Comparison of ENCODE assay signal across 16 mouse cellular contexts in the genomic region with DNA sequence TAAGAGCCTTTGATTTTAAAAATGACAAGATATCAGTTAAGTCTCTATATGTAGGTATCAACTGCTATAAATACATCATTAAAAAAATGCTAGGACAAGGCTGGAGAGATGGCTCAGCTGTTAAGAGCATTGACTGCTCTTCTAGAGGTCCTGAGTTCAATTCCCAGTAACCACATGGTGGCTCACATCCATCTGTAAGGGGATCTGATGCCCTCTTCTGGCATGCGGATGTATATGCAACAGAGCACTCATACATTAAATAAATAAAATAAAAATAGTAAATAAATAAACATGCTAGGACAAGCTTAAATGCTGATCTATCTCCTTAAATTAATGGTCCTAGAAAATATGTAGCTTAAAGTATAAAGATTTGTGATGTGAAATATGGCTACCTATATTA. TPM values are rescaled to one million over a fixed set of nuclear protein-coding genes. Genes with fewer than 3 reads are reported as not detected.
A peak's percentile ranks its signal among the peaks of the same experiment; 100 is the strongest.
DNase-seq lines count a peak whose midpoint lies in the region; ATAC-seq and TF ChIP-seq lines count a peak whose summit lies in the region.
"Had no signal": no experiment of that assay in that cellular context is flagged by ENCODE, and none has a peak within 500 bp of the region (broad histone marks: within the 10 kb centered on the region; RNA-seq: fewer than 3 reads in every experiment).

No protein-coding gene starts in this region.

- no peaks in the 10 kb centered on the region for H3K79me2 ChIP-seq in CH12.LX (replicated peaks; ENCODE audit: control insufficient read depth, extremely low read depth, insufficient read depth, poor library complexity, severe bottlenecking)

- H3K9ac ChIP-seq in liver, embryonic 14.5 days (replicated peaks): no peak overlapping the region
- no peak overlapping the region for H3K9ac ChIP-seq in CH12.LX (ENCODE audit: insufficient read depth, low read depth)
- H3K9ac ChIP-seq: embryonic facial prominence, embryonic 12.5 days had no signal

- H3K4me2 ChIP-seq in liver, embryonic 14.5 days (ENCODE audit: low read depth): no peak overlapping the region
- H3K4me2 ChIP-seq in CH12.LX (ENCODE audit: insufficient read depth, low read depth, poor library complexity, severe bottlenecking): no peak overlapping the region
- H3K4me2 ChIP-seq: embryonic facial prominence, embryonic 12.5 days had no signal

- no peak for TF ChIP-seq RAD21 in CH12.LX (IDR thresholded peaks at IDR 0.05; ENCODE audit: low read depth, low read length)

- in situ Hi-C loops in CH12.LX (cut with MboI; ENCODE audit: low pct_ligation_motif_present, low pct_unique_long_range_greater_than_20kb, low sequenced_read_pairs): no loop called here

- no peaks in the 10 kb centered on the region for H3K36me3 ChIP-seq in liver, embryonic 14.5 days (replicated peaks; ENCODE audit: control insufficient read depth, insufficient read depth, low read depth)
- peaks cover 2 to 44% of the 10 kb centered on the region in 2 experiments for H3K36me3 ChIP-seq in CH12.LX (replicated peaks in 1 of 2; ENCODE audit: control insufficient read depth in 1 of 2, insufficient read depth in 1 of 2, low read length in 1 of 2)

- no peak for TF ChIP-seq POLR2A in cerebellum, adult 2 months (IDR thresholded peaks at IDR 0.05; ENCODE audit: borderline replicate concordance, insufficient read depth, low read length)
- no peak for TF ChIP-seq POLR2A in CH12.LX (IDR thresholded peaks at IDR 0.05; ENCODE audit: low read depth, low read length)

- no peak overlapping the region for H3K4me3 ChIP-seq in cerebellum, adult 2 months (replicated peaks; ENCODE audit: insufficient read depth, low read depth, low read length)
- H3K4me3 ChIP-seq in liver, embryonic 14.5 days (ENCODE audit: insufficient read depth in 1 of 2, low read depth in 2 of 2, low read length in 2 of 2): no peak overlapping the region
- no peak overlapping the region for H3K4me3 ChIP-seq in CH12.LX (replicated peaks in 1 of 3; ENCODE audit: low read depth in 2 of 3, low read length in 2 of 3, poor library complexity in 1 of 3)
- H3K4me3 ChIP-seq: embryonic facial prominence, embryonic 12.5 days; forebrain, embryonic 10.5 days; myocyte had no signal

- no peak overlapping the region for H3K27ac ChIP-seq in cerebellum, adult 2 months (ENCODE audit: insufficient read depth, low read length)
- H3K27ac ChIP-seq in liver, embryonic 14.5 days: no peak overlapping the region
- H3K27ac ChIP-seq in CH12.LX (ENCODE audit: insufficient read depth, low read depth): no peak overlapping the region
- H3K27ac ChIP-seq: embryonic facial prominence, embryonic 12.5 days; forebrain, embryonic 10.5 days had no signal

- H3K9me3 ChIP-seq in liver, embryonic 14.5 days (ENCODE audit: control insufficient read depth, low read length): no peaks in the 10 kb centered on the region
- H3K9me3 ChIP-seq in CH12.LX (replicated peaks; ENCODE audit: low read length): no peaks in the 10 kb centered on the region
- H3K9me3 ChIP-seq: embryonic facial prominence, embryonic 12.5 days; forebrain, embryonic 10.5 days had no signal

- peak; percentile 19; the same call in 1 of the 2 replicates for TF ChIP-seq CTCF in cerebellum, adult 2 months (IDR thresholded peaks at IDR 0.05; ENCODE audit: borderline replicate concordance, insufficient read depth, low read depth, low read length)
- TF ChIP-seq CTCF in liver, embryonic 14.5 days (IDR thresholded peaks at IDR 0.05; ENCODE audit: low read depth): peak; percentile 49; the same call in 1 of the 2 replicates
- TF ChIP-seq CTCF in CH12.LX (conservative IDR thresholded peaks at IDR 0.05 in 1 of 2, IDR thresholded peaks at IDR 0.05 in 1 of 2; ENCODE audit: low read depth in 2 of 2, low read length in 2 of 2): peak; percentile 13 to 68; a peak in 2 of 4 replicates

- no peak for ATAC-seq in liver, embryonic 14.5 days (ENCODE audit: insufficient read depth)

- no peaks in the 10 kb centered on the region for H3K27me3 ChIP-seq in cerebellum, adult 2 months (ENCODE audit: control insufficient read depth, insufficient read depth, low read length)
- H3K27me3 ChIP-seq in liver, embryonic 14.5 days (ENCODE audit: control insufficient read depth, insufficient read depth, low read length): no peaks in the 10 kb centered on the region
- no peaks in the 10 kb centered on the region for H3K27me3 ChIP-seq in CH12.LX (replicated peaks)
- H3K27me3 ChIP-seq: embryonic facial prominence, embryonic 12.5 days had no signal

- WGBS in cerebellum, adult 2 months: 86% methylated on average over 1 of the region's 1 CpGs
- 71% methylated on average over 1 of the region's 1 CpGs for WGBS in liver, embryonic 14.5 days (ENCODE audit: insufficient replicate concordance)

- peaks cover 13% of the 10 kb centered on the region for H3K4me1 ChIP-seq in cerebellum, adult 2 months (ENCODE audit: control insufficient read depth, insufficient read depth, low read length)
- H3K4me1 ChIP-seq in liver, embryonic 14.5 days (replicated peaks; ENCODE audit: control insufficient read depth in 2 of 2, insufficient read depth in 2 of 2, low read length in 1 of 2): no peaks in the 10 kb centered on the region
- H3K4me1 ChIP-seq in CH12.LX (ENCODE audit: control insufficient read depth in 1 of 2, insufficient read depth in 2 of 2): peaks cover 0 to 5% of the 10 kb centered on the region in 2 experiments; a peak in 1 of 4 replicates
- H3K4me1 ChIP-seq: embryonic facial prominence, embryonic 12.5 days had no signal

- no peak for DNase-seq in cerebellum, adult 2 months
- DNase-seq in cerebellum, postnatal 10 days: no peak
- no peak for DNase-seq in liver, embryonic 14.5 days (ENCODE audit: low read depth in 3 of 3, low spot score in 3 of 3)
- DNase-seq in liver (no peak), CH12.LX (ENCODE audit: extremely low read depth) (no peak)
- peak; percentile 49 for DNase-seq in induced T-regulatory cell, adult 2 months (ENCODE audit: low read depth)
- no peak for DNase-seq in adrenal gland, adult 2 months
- no peak for DNase-seq in layer of hippocampus, postnatal 36 days
- DNase-seq: adrenal gland, postnatal 25 days; kidney, postnatal 10 days; lung, adult 18-20 months; right cerebral cortex, postnatal 25 days; thymus, postnatal 25 days had no signal

- dilution Hi-C loops in CH12.LX (cut with MboI; ENCODE audit: extremely low pct_ligation_motif_present, extremely low pct_unique_long_range_greater_than_20kb, low sequenced_read_pairs): no loop called here

- no peak for TF ChIP-seq EP300 in liver, embryonic 14.5 days (IDR thresholded peaks at IDR 0.05; ENCODE audit: low read depth)
- no peak for TF ChIP-seq EP300 in CH12.LX (IDR thresholded peaks at IDR 0.05; ENCODE audit: low read length)

TF ChIP-seq in CH12.LX, 34 proteins besides CTCF, POLR2A, EP300 and RAD21:
- TF ChIP-seq MYC (IDR thresholded peaks at IDR 0.05; ENCODE audit: low read depth, low read length) (0 out of 2 replicates have a peak, but pooled peaks have one; percentile 32), MXI1 (IDR thresholded peaks at IDR 0.05; ENCODE audit: low read depth, low read length) (no peak), SMC3 (IDR thresholded peaks at IDR 0.05; ENCODE audit: low read depth, low read length) (peak; percentile 20; the same call in 1 of the 2 replicates)

RNA-seq across cellular contexts. Expression of a gene that starts 19.2 kb away (rescaled TPM):
- polyA plus RNA-seq in cerebellum, adult 2 months (2012; rRNA removed): 64.1 and 67.2 TPM in 2 replicates
- 9.1 and 12.6 TPM in 2 replicates for polyA plus RNA-seq in liver, embryonic 14.5 days (2012; rRNA removed)
- polyA plus RNA-seq in liver, embryonic 14.5 days (2014; fragmentation: Nextera tagmentation; extraction: Ambion mirVana): 9.8 and 12.0 TPM in 2 replicates
- total RNA-seq in CH12.LX (2012; rRNA removed) (31.0 and 33.2 TPM in 2 replicates), CH12.LX (2014; rRNA removed) (18.6 and 19.3 TPM in 2 replicates)
- polyA plus RNA-seq in CH12.LX (2012; ENCODE audit: insufficient read length, low read depth): 26.9 and 28.8 TPM in 2 replicates
- total RNA-seq in adrenal gland, adult 2 months (2021): 10 to 100 TPM; 73.5 to 88.3 TPM
- 34.7 and 45.4 TPM in 2 replicates for polyA plus RNA-seq in adrenal gland, adult 2 months (2012; rRNA removed)
- total RNA-seq in layer of hippocampus, postnatal 36 days (2021): 100 to 1,000 TPM in 1 of 2 experiments, 10 to 100 TPM in 1; 94.0 to 108 TPM
